8 mouse cellular contexts compared by ENCODE assay signal in the genomic region with DNA sequence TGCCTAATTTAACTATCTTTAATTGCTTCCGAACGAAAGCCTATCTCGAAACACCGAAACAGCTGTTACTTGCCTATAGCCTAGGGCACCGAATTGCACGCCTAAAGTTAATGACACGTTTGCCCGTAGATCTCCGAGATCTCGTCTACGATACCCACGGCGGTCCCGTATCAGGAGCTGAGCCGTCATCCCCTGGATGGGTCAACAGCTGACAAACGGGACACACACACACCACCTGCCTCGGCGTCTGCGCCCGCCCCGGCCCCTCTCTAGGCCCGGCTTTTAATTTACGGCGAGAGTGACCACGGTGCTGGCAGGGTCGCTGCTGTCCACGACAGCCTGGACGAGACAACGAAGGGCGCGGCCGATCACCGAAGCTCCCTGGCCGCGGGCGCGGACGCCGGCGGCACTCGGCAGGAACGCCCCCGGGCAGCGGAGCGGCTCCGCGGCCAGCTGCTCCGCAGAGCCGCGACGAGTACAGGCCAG. TPM values are rescaled to one million over a fixed set of nuclear protein-coding genes. Genes with fewer than 3 reads are reported as not detected.
A peak's percentile ranks its signal among the peaks of the same experiment; 100 is the strongest.
DNase-seq lines count a peak whose midpoint lies in the region; ATAC-seq lines count a peak whose summit lies in the region.

No protein-coding gene starts in this region.

- DNase-seq in cerebellum, postnatal 25 days = no peak
- DNase-seq in neural tube, embryonic 11.5 days (ENCODE audit: low spot score) = no peak
- no peak for DNase-seq in neural tube, embryonic 10.5 days (ENCODE audit: extremely low spot score, low spot score)
- DNase-seq in ovary, adult 18-20 months (ENCODE audit: low spot score) = no peak
- no peak for DNase-seq in left cerebral cortex, postnatal 36 days (ENCODE audit: low spot score in 2 of 2)

- peak overlapping the region; percentile 81 for H3K27ac ChIP-seq in neural tube, embryonic 11.5 days (ENCODE audit: low read depth, low read length)
- 0 out of 2 replicates have a peak overlapping the region, but pooled peaks have one; percentile 22 for H3K27ac ChIP-seq in macrophage

- H3K9ac ChIP-seq in neural tube, embryonic 11.5 days (ENCODE audit: low read length) = peak overlapping the region; percentile 99

- H3K36me3 ChIP-seq in neural tube, embryonic 11.5 days (ENCODE audit: control insufficient read depth, insufficient read depth, low read length) = no peaks in the 10 kb centered on the region
- H3K36me3 ChIP-seq in macrophage (ENCODE audit: inconsistent target) = no peaks in the 10 kb centered on the region

- peak overlapping the region; percentile 75 for H3K4me2 ChIP-seq in neural tube, embryonic 11.5 days (ENCODE audit: low read depth)

- peaks cover 64% of the 10 kb centered on the region for H3K79me2 ChIP-seq in macrophage (ENCODE audit: inconsistent target)

- H3K27me3 ChIP-seq in neural tube, embryonic 11.5 days (ENCODE audit: control insufficient read depth, insufficient read depth, low read length) = no peaks in the 10 kb centered on the region

- under 1% methylated on average over 51 of the region's 51 CpGs for WGBS in neural tube, embryonic 11.5 days
- under 1% methylated on average over 51 of the region's 51 CpGs for WGBS in macrophage (ENCODE audit: missing documents)

- 0 out of 2 replicates have a peak, but pooled peaks cover 2% of the 10 kb centered on the region for H3K4me1 ChIP-seq in neural tube, embryonic 11.5 days (ENCODE audit: control insufficient read depth, insufficient read depth, low read length)

- intact Hi-C loops in left cerebral cortex, postnatal 36 days (cut with DNase I) = loop anchor here (5.0 to 10.0 kb wide), 3 partner anchors 543 to 703 kb away; a partner anchor contains a TSS

- peak overlapping the region; percentile 96 for H3K4me3 ChIP-seq in neural tube, embryonic 11.5 days (ENCODE audit: low read depth, low read length)
- peak overlapping the region; percentile 92 for H3K4me3 ChIP-seq in macrophage (ENCODE audit: inconsistent target)

- no peaks in the 10 kb centered on the region for H3K9me3 ChIP-seq in neural tube, embryonic 11.5 days (ENCODE audit: control insufficient read depth, low read length)

- ATAC-seq in cerebellum, adult (ENCODE audit: insufficient number of reproducible peaks, low FRiP score, low TSS enrichment) = peak; percentile 41
- ATAC-seq in neural tube, embryonic 11.5 days (ENCODE audit: insufficient read depth, low FRiP score, low TSS enrichment) = peak; percentile 71
- peak; percentile 30 for ATAC-seq in granulocyte monocyte progenitor cell, adult 5-6 weeks (replicated peaks; ENCODE audit: poor library complexity, severe bottlenecking)

RNA-seq across cellular contexts. Expression of a gene that starts 0.7 kb away (rescaled TPM):
- 202 and 210 TPM in 2 replicates for polyA plus RNA-seq in neural tube, embryonic 11.5 days (2014; fragmentation: Nextera tagmentation; extraction: Ambion mirVana)
- total RNA-seq in granulocyte monocyte progenitor cell, adult 5-6 weeks (2014; fragmentation: Nextera tagmentation) = 71.8 and 75.6 TPM in 2 replicates
- total RNA-seq in granulocyte monocyte progenitor cell, adult 5-6 weeks (2017) = 128 and 133 TPM in 2 replicates
- total RNA-seq in macrophage (2018; cell fraction: chromatin; rRNA removed) = 100 to 1,000 TPM; 108 to 211 (median 143) TPM
- 10 to 100 TPM; 55.2 to 85.4 (median 64.6) TPM for total RNA-seq in macrophage (2018; cell fraction: cytosol; rRNA removed)
- 100 to 1,000 TPM in 5 of 26 experiments, 10 to 100 TPM in 21; 63.3 to 153 (median 82.6) TPM for total RNA-seq in macrophage (2018; cell fraction: nucleus; rRNA removed)
- 72.2 to 112 TPM (median 79.8 TPM) in 3 replicates for polyA plus RNA-seq in macrophage (2018)
- total RNA-seq in left cerebral cortex, postnatal 36 days (2021) = 10 to 100 TPM; 68.3 to 75.3 TPM
